Mouse (Mus musculus) forelimb bud, embryonic 11.5 days (tissue): ENCODE measurements around the gene Cdc42se2.

ENCODE experiments used
- DNase-seq: peaks from one replicate; pipeline ENCODE4 v3.0.0-alpha.2; 2012; ENCODE audit warnings: low read depth, low spot score

The Cdc42se2 gene

DNA sequence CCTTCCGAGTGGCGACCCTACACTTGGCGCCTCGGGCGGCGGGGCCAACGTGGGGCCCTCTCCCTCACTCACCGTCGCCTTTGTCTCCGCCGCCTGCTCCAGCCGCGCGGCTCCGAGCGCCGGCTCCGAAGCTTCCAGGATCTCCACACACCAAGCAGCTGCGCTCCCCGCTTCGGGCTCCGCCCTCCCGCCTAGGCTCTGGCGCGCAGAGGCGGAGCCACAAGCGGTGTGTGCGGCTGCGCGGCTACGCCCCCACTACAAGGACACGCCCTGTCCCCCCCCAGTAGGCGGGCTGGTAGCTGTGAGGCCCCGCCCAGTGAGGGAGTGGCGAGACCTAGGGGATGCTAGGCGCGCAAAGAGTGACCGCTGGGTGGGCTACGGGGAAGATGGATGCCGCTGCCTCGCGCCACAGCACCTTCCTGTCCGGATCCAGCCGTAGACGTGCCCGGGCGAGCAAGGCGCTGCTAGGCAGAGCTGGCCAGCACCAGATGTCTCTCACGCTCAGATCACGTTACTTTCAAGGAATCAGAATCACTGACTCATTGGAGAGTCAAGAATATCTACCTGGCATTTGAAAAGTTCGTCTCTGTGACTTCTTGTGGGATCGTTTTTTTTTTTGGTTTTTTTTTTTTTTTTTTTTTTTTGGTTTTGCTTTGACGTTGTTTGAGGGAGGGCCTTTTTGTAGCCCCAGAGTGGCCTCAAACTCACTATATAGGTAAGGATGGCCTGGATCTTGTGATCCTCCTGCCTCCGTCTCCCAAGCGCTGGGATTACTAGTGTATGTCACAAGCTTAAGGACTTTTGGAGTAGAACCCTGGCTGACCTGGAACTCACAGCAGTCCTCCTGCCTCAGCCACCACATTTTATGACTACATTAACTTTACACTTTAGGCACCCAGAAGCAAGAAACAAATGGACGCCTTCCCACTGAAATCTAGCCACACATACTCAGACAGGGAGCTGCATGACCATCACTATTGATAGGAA lies at the start of gene Cdc42se2:
TSS of gene Cdc42se2 (minus strand) at position 188 of the 987 bp plus-strand sequence.
- DNase-seq: peak; percentile 98

DNA sequence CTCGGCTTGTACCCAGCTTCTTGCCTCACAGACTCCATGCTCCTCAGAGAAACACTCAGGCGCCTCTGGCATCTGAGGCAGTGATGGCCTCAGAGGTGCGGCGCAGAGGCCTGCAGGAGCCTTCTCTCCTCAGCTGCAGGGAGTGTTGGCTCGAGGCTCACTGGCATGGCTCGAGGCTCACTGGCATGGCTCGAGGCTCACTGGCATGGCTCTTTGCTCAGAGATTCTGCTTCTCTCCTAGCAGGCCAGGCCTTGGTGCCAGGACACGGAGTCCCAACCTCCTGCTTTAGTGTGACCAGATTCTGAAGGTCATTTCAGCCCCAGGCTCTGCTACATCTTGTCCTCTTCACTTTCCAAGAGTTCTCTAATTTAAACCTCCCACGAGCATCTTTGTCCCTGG lies 48.6 kb upstream of the Cdc42se2 start:
- DNase-seq: no peak

DNA sequence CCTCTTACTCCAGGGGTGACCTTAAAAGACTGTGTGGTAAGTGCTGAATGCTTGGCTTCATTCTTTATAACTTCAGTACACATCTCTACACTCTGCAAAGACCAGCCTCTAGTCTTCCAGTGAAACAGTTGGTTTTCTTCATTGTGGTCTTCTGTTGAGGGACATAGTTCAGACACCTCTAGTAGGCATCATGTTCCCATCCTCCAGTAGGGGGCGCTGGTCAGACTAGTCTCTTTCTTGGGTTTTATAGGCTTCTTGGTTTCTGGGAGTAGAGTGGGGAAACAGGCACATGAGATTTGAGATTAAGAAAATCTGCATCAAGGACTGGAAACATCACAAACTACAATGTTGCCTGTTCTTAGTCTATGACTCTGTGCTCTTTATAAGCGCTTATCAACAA lies 47.1 kb upstream of the Cdc42se2 start:
- no peak for DNase-seq

DNA sequence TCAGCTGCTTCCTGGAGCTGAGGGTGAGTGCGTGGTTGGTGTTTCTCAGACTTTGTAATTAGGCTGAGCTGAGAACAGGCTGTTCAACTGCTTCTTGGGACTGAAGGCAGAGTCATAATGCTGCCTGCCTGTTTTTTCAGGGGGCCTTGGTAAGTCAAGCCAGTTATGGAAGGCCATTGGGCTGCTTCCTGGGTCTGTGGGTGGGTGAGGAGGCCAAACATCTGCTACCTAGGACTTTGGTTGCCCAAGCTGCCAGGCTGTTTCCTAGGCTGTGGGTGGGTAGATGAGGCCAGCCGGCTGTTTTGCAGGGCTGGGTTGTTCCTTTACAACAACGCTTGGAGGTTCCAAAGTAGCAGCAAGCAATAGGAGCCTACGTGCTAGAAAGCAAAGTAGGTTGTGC lies 46.4 kb upstream of the Cdc42se2 start:
- DNase-seq: no peak

DNA sequence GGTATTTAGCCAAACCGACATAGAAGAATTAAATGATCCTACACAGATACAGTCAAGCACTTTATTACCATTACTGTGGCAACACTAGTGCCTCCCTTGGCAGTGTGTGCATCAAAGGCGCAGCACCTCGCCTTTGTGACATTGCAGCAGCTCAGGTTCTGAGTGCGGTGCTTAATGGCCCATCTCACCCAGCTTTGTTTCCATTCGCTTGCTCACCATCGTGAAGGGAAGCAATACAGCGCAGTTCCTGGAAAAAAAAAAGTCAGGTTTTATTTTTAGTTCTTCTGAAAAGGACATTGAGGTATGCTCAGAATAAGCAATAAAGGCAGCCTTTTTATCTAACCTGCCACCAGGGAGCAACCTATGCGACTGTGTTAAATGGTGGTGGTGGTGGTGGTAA lies 39.3 kb upstream of the Cdc42se2 start:
- no peak for DNase-seq

DNA sequence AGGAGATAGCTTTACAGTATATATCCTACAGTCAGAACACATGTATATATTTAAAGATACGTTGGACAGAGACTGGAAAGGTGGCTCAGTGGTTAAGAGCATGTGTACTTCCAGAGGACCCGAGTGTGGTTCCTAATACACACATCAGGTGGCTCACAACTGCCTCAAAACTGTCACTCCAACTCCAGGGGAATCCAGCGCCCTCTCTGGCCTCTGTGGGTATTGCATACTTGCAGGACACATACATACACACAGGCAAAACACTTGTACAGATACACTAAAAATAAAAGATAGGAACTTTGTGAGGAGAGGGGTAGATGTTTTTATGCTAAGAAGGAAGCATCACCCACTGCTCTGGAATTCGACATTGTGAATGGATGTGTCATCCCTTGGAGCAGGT lies 38.3 kb upstream of the Cdc42se2 start:
- no peak for DNase-seq

DNA sequence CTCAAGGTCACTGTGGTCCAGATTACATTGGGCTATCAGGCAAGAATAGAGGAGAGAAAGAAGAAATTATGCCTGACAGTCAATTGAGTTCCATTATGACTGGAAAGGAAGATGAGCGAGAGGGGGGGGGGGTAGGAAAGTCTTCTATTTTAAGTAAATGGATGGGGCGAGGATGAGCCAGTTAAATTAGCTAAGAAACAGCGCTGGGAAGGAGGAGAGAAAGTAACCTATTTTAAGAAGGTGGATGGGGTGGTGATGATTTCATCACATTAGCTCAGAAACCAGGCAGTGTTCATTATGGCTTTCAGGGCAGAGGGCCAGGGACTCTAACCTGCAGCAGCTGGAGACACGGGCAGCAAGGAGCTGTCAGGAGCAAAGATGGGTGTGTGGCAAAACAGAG lies 36.0 kb upstream of the Cdc42se2 start:
- DNase-seq: no peak

DNA sequence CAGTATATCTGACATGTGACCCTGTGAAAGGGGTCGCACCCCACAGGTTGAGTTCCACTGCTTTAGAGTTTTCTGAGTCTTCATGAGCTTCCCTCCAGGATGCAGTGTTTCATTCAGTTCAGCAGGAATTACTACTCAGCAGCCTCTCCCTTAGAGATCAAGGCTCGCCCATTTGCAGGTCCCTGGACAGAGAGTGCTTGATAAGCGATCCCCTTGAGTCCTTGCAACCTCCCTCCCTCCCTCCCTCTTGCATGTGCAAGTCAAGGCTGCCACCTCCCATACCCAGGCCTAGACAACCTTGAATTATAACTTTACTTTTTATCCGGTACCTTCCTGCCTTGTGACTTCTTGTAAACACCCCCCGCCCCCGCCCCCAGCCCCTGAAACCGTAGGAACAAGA lies 32.0 kb upstream of the Cdc42se2 start:
- no peak for DNase-seq

DNA sequence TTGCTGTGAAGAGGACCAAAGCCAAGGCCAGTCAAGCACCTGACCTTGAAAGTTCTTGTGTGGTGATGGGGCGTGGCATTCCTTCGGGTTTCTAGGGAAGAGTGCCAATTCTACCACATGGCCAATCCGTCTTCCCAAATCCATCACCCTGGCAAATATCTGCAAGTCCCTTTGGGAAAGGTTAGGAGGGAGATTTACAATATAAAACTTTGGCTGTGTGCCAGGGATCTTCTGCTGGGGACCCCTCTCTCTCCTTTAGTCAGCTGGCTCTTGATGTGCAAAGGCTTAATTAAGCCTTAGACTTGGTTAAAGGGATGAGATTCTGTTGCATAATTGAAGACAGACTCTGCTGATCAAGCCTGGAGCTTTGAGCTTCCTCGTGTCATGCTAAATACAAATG lies 30.0 kb upstream of the Cdc42se2 start:
- no peak for DNase-seq

DNA sequence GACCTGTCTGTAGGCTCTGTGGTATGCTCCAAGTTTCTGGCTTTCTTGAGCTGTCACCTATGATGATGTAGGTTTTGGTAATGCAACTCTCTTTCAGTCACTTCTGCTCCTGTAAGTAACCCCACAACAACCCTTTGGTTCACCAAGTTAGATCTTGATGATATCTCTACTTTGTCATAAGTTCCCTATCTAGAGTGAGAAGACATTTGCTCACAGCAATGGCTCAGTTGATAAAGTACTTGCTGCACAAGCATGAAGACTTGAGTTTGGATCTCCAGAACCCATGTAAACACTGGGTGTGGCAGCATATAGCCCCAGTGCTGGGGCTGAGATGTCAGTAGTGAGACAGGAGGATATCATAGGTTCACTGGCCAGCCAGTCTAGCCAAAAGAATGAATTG lies 28.2 kb upstream of the Cdc42se2 start:
- no peak for DNase-seq

DNA sequence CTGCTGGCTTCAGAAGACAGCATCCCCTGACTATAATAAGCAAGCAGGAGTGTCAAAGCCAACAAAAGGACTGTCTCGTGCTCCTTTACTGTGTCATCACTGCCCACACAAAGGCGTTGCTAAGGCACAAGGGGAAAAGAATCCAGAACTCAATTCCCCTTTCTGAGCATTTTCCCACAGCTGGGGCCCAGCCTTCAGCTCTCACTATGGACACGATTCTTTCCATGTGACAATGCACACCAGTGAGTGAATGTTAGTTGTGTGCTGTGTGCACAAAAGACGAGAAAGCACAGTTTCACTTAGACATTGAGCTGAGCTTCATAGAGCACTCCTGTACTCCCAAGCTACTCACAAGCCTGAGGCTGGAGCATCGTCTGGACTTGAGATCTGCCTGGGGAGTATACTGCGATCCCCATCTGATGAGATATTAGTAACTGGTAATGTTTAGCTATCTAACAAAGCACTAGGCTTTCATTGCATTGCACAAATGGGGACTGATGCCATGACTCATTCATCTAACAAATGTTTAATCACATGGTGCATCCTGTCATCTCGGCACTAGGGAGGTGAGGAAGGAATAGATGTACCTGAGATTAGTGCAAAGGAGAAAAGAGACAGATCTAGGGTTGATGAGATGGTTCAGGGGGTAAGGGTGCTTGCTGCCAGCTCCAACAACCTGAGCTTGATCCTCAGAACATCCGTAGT lies 25.5 kb upstream of the Cdc42se2 start:
- no peak for DNase-seq

DNA sequence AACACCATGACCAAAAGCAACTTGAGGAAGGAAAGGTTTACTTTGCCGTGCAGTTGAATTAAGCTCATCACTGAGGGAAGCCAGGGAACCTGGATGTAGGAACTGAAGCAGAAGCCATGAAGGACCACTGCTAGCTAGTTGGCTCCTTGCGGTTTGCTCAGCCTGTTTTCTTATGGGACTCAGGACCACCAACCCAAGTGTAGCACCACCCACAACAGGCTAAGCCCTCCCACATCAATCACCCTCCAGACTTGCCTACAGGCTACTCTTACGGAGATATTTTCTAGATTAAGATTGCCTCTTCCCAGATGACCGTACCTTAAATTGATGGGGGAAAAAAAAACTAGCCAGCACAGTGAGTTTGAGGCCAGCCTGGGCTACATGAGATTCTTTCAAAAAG lies 24.8 kb upstream of the Cdc42se2 start:
- DNase-seq: no peak

DNA sequence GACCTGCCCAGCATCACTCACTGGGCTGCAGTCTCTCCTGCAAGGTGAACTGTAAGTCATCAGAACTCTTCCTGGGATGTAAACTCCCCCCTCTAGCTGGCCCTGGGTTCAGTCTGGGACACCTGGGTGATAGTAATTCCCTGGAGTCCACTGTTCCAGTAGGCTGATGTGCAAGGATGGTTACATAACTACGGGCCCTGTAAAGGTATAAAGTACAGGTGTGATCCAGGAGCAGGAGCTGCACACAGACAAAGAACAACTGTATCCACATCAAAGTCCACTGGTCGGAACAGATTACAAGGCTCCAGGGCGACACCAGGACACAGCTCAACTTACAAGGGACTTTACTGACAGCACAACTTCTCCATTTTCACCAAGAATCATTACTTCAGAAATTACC lies 23.6 kb upstream of the Cdc42se2 start:
- no peak for DNase-seq

DNA sequence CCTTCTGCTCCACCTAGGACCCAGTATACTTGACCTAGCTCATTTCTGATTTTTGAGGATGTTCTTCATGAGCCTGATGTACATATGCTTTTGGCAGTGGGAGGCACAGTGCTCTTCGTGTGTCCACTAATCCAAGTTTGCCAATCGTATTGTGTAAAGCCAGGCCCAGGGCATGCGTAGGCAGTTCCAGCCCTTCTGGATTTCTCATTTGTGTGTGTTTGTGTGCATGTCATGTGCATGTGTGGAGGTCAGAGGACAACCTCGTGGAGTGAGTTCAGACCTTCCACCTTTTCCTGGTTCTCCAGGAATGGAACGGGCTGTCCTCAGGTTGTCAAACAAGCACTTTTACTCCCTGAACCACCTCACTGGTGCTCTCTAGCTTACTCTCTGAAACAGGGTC lies 22.1 kb upstream of the Cdc42se2 start:
- DNase-seq: no peak

DNA sequence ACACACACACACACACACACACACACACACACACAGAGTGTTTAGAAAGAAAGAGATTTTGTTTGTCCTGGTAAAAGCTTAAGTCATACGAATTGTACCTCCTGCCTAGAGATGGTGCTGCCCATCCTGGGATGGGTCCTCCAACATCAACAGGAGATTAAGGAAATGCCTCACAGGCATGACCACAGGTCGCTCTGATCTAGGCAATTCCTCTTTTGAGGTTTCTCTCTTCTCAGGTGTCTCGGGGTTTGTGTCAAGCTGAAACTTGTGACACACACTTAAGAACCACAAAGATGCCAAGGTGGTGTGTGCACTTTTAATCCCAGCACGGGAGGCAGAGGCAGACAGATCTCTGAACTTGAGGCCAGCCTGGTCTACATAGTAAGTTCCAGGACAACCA lies 20.7 kb upstream of the Cdc42se2 start:
- no peak for DNase-seq

DNA sequence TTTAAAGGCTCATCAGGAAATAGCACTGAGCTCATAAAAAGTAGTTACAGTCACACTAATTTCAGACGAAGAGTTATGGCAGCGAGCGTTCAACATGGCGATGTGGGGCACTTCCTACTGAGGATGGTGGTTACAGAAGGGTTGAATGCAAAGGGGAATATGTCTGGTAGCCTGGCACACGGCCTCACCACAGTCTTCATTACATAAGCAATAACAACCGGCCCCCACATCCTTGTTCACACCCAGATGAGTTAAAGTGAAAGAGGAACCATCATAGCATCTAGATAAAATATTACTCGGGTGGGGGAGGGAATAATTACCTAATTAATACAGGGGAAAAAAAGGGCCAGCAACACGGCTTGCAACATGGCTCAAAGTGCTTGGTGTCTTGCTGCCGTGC lies 20.2 kb upstream of the Cdc42se2 start:
- DNase-seq: no peak

DNA sequence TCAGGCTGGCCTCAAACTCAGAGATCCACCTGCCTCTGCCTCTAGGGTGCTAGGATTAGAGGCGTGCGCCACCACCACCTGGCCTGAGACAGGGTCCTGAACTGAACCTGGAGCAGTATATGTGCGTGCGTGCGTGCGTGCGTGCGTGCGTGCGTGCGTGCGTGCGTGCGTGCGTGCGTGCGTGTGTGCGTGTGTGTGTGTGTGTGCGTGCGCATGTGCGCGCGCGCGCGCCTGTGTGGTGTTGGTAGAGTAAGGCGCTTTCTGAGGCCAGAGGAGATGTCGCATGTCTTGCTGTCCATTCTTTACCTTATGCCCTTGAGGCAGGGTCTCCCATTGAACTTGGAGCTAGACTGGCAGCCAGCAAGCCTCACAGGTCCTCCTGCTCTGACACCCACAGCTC lies 19.4 kb upstream of the Cdc42se2 start:
- no peak for DNase-seq

DNA sequence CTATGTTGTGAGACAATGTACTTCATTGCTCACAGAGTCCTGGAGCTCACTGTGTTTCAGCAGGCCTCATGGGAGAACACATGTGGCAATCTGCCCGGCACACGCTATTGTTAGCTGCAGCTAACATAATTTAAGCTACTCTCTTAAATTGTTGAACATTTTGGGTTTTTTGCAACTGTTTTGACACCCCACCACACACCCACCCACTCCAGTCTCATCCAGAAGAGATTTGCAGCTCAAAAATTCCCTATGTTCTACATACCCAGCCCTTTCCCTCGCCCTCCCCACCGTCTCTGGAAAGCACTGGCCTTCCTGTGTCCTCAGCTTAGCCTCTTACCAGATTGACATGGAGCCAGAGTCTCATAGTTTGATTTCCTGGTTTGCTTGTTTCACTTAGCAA lies 17.7 kb upstream of the Cdc42se2 start:
- no peak for DNase-seq

DNA sequence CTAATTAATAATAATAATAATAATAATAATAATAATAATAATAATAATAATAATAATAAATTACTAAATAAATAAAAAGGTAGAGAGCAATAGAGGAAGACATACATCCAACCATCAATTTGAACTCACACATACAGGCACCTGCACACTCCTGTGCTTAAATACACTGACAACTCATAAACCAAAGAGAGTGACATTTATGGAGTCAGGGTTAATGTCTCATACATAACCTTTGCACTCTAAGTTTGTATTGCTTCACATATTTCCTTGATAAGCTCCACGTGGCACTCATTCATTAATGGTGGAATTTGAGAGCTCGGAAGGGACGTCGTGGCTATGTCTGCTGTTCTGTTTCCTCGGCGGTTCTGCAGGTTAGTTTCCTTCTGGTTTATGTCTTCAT lies 15.1 kb upstream of the Cdc42se2 start:
- DNase-seq: no peak

DNA sequence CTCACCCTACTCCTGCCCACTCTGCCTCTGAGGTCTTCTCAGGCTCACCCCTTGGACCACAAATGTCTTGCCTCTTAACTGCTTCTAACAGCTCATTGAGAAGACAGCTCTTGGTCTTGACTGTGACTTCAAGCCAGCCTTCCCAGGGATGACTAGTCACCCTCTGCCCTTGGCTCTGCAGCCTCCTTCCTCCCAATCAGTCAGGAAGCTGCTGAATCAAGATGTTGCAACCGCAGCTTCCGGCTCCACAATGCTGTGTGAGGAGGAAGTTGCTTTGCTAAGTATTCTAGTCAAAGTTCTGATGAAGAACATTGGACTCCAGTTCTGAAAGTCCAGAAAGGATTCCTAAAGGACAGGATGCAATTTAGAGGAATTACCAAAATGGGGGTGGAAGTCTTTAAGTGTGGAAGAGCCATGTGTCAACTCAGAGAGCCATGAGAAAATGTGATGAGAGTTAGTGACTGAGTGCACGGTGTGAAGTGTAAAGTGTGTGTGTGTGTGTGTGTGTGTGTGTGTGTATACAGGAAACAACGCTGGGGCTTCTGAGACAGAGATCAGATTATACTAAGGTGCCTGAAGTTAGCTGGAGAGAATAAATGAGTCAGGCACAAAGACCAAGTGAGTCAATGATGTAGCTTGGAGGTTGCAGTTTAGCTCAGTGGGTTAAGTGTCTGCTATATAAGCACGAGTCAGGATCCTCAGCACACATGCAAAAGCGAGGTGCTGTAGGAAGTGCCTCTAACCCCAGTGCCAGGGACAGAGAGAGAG lies 14.5 kb upstream of the Cdc42se2 start:
- DNase-seq: no peak

DNA sequence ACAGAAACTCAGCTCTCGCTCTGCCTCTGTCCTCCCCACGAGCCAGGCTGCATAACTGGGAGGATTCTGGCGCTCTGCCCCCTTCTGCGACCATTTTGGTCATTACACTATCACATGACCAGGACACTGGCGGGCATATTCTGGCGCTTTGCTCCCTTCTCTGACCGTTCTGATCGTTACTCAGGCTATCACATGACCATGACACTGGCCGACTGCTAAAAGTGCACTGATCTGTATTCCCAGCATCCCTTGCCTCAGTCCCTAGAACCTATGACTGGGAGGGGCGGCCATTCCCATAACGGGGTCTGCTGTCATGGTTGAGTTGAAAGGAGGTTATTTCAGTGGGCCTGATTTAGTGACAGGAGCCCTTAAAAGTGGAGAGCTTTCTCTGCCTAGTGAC lies 9.1 kb upstream of the Cdc42se2 start:
- DNase-seq: no peak

DNA sequence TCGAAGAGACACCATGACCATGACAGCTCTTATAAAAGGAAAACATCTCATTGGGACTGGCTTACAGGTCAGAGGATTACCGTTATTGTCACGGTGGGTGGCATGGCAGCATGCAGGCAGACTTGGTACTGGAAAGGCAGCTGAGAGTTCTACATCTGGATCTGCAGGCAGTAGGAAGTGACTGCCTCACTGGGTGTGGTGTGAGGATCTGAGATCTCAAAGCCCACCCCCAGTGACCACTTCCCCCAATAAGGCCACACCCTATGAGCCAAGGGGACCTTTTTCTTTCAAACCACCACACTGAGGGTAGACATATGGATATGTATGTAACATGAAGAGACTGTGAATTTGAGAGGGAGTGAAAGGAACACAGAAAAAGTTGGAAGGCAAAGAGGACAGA lies 7.2 kb upstream of the Cdc42se2 start:
- DNase-seq: no peak
